In genomic region chr1:164453739-164454138, GRCm38 (mm10) we compare ENCODE assay signal across 9 mouse cellular contexts. TPM values are rescaled to one million over a fixed set of nuclear protein-coding genes. Genes with fewer than 3 reads are reported as not detected.
DNase-seq lines count a peak whose midpoint lies in the region; ATAC-seq and TF ChIP-seq lines count a peak whose summit lies in the region.
"Had no signal": no experiment of that assay in that cellular context is flagged by ENCODE, and none has a peak within 500 bp of the region (broad histone marks: within the 10 kb centered on the region; RNA-seq: fewer than 3 reads in every experiment).

No protein-coding gene starts in this region.

- peak overlapping the region; percentile 73; the same call in 1 of the 2 replicates for H3K4me2 ChIP-seq in hindbrain, embryonic 13.5 days
- peak overlapping the region; percentile 67 for H3K4me2 ChIP-seq in neural tube, embryonic 15.5 days

- peaks cover 41% of the 10 kb centered on the region for H3K36me3 ChIP-seq in hindbrain, embryonic 13.5 days
- peaks cover 47% of the 10 kb centered on the region for H3K36me3 ChIP-seq in hindbrain, embryonic 10.5 days
- peaks cover 43% of the 10 kb centered on the region for H3K36me3 ChIP-seq in neural tube, embryonic 15.5 days

- TF ChIP-seq POLR2A in cortical plate, adult 2 months (IDR thresholded peaks at IDR 0.05; ENCODE audit: extremely low read depth, insufficient read depth, low read length): 0 out of 2 replicates have a peak, but pooled peaks have one; percentile 15

- H3K9ac ChIP-seq in hindbrain, embryonic 13.5 days: no peak overlapping the region
- H3K9ac ChIP-seq in neural tube, embryonic 15.5 days (replicated peaks): no peak overlapping the region

- TF ChIP-seq CTCF in cortical plate, adult 2 months (IDR thresholded peaks at IDR 0.05; ENCODE audit: extremely low read depth, insufficient read depth, low read length): no peak

- H3K4me3 ChIP-seq in hindbrain, embryonic 13.5 days: no peak overlapping the region
- H3K4me3 ChIP-seq in hindbrain, embryonic 10.5 days: no peak overlapping the region
- peak overlapping the region; percentile 51 for H3K4me3 ChIP-seq in cortical plate, adult 2 months (ENCODE audit: insufficient read depth, low read length)
- peak overlapping the region; percentile 79 for H3K4me3 ChIP-seq in neural tube, embryonic 15.5 days (replicated peaks)

- no peaks in the 10 kb centered on the region for H3K27me3 ChIP-seq in hindbrain, embryonic 13.5 days
- H3K27me3 ChIP-seq in hindbrain, embryonic 10.5 days (ENCODE audit: insufficient read depth, poor library complexity, severe bottlenecking): peaks cover 20% of the 10 kb centered on the region
- no peaks in the 10 kb centered on the region for H3K27me3 ChIP-seq in neural tube, embryonic 15.5 days (replicated peaks)

- ATAC-seq in hindbrain, embryonic 13.5 days (ENCODE audit: low FRiP score): no peak
- no peak for ATAC-seq in neural tube, embryonic 15.5 days (ENCODE audit: low FRiP score)

- no peak for DNase-seq in hindbrain, embryonic 10.5 days (ENCODE audit: low spot score)
- DNase-seq in CD4-positive, CD25-positive, alpha-beta regulatory T cell, adult 2 months (ENCODE audit: low read depth, low spot score): peak; percentile 64
- no peak for DNase-seq in frontal cortex, postnatal 10 days (ENCODE audit: low spot score in 2 of 2)
- DNase-seq in adrenal gland, adult 8-10 months: no peak
- no peak for DNase-seq in layer of hippocampus, postnatal 14 days (ENCODE audit: low spot score in 2 of 2)
- DNase-seq: lung, adult 2 months had no signal

- no peaks in the 10 kb centered on the region for H3K9me3 ChIP-seq in hindbrain, embryonic 13.5 days
- no peaks in the 10 kb centered on the region for H3K9me3 ChIP-seq in hindbrain, embryonic 10.5 days
- H3K9me3 ChIP-seq in neural tube, embryonic 15.5 days (replicated peaks): no peaks in the 10 kb centered on the region

- peaks cover 39% of the 10 kb centered on the region for H3K4me1 ChIP-seq in hindbrain, embryonic 13.5 days (replicated peaks)
- peaks cover 49% of the 10 kb centered on the region for H3K4me1 ChIP-seq in hindbrain, embryonic 10.5 days (replicated peaks)
- H3K4me1 ChIP-seq in cortical plate, adult 2 months (ENCODE audit: control insufficient read depth, insufficient read depth, low read length): peaks cover 12% of the 10 kb centered on the region
- H3K4me1 ChIP-seq in neural tube, embryonic 15.5 days: peaks cover 24% of the 10 kb centered on the region

- H3K27ac ChIP-seq in hindbrain, embryonic 13.5 days: no peak overlapping the region
- no peak overlapping the region for H3K27ac ChIP-seq in hindbrain, embryonic 10.5 days
- no peak overlapping the region for H3K27ac ChIP-seq in cortical plate, adult 2 months (ENCODE audit: insufficient read depth, low read length)
- H3K27ac ChIP-seq in neural tube, embryonic 15.5 days (replicated peaks): no peak overlapping the region

- WGBS in hindbrain, embryonic 13.5 days: 90% methylated on average over 5 of the region's 5 CpGs
- WGBS in hindbrain, embryonic 10.5 days: 91% methylated on average over 5 of the region's 5 CpGs
- 88% methylated on average over 5 of the region's 5 CpGs for WGBS in neural tube, embryonic 15.5 days

RNA-seq across cellular contexts. Expression of gene Atp1b1, which starts 4.4 kb away (rescaled TPM):
- polyA plus RNA-seq in hindbrain, embryonic 13.5 days (2015; fragmentation: Nextera tagmentation; extraction: Ambion mirVana): 129 and 131 TPM in 2 replicates
- 19.0 and 25.9 TPM in 2 replicates for polyA plus RNA-seq in hindbrain, embryonic 10.5 days (2016; fragmentation: Nextera tagmentation; extraction: Ambion mirVana)
- polyA plus RNA-seq in cortical plate, adult 2 months (2012; rRNA removed): 1,191 and 1,273 TPM in 2 replicates
- polyA plus RNA-seq in neural tube, embryonic 15.5 days (2015; fragmentation: Nextera tagmentation; extraction: Ambion mirVana): 383 and 428 TPM in 2 replicates
- total RNA-seq in adrenal gland, adult 8-10 months (2022): 100 to 1,000 TPM in 1 of 4 experiments, 10 to 100 TPM in 3; 72.9 to 103 (median 83.7) TPM
- total RNA-seq in layer of hippocampus, postnatal 14 days (2021): 1,000 to 10,000 TPM; 1,876 to 1,908 TPM

Comparison
In these comparisons a context has a peak if more than half of its experiments do, and no peak if none do; other contexts are left out.
1. H3K4me3 ChIP-seq: peak in cortical plate, adult 2 months (single experiment) and neural tube, embryonic 15.5 days (single experiment); none in hindbrain, embryonic 13.5 days (single experiment) and hindbrain, embryonic 10.5 days (single experiment).